Mouse (Mus musculus): Measurements from ENCODE around the gene Cldnd1.

Cldnd1 gene

GRCm38 (mm10) chr16:58709536-58709935, 18.2 kb upstream of the Cldnd1 start:
- no peak for DNase-seq

DNA sequence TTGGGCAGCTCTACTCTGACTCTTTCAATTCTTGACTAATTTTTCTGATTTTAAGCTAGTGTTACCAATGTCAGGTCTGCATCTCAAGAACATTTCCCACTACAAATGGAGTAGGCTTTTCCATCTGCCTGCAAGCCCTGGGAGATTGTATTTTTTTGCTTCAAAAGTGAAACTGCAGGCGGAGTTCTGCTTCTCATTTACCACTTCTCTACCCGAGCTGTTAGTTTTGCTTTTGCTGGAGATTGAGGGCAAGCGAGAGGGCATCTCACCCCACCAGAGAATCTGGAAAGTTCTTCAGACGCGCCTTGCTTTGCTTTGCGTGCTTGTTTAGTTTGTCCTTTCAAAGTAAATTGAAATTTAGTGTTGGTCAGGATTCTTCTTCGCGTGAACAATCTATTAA, 15.5 kb upstream of the Cldnd1 start:
- no peak for DNase-seq

DNA sequence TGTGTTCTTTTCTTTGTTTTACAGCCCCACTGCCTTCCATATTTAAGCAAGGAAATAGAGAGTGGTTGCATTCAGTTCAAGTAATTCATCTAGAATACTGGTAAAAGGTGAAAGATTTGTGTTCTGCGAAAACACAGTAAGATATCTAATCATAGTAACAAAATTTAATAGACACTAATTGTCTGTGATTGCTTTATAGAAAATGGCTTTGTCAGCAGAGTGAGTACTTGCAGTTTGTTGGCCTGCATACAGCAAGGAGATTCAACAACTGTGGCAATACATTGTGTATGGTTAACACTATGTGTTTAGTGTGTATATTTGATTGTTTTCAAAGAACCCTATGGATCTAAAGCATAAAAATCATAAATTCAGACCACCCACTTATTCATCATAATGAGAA, 14.6 kb upstream of the Cldnd1 start:
- DNase-seq = no peak

- DNase-seq = no peak
Measured at GRCm38 (mm10) chr16:58715018-58715417, 12.7 kb upstream of the Cldnd1 start.

- no peak for DNase-seq
Measured at GRCm38 (mm10) chr16:58718666-58719120, 9.0 kb upstream of the Cldnd1 start, which contains the start of gene Gpr15. Gene Gpr15, minus strand, starts transcription at chr16:58719070.

GRCm38 (mm10) chr16:58722292-58722691, 5.4 kb upstream of the Cldnd1 start:
- DNase-seq = no peak

GRCm38 (mm10) chr16:58726680-58727476, 832 bp upstream of the Cldnd1 start:
- no peak for DNase-seq

DNA sequence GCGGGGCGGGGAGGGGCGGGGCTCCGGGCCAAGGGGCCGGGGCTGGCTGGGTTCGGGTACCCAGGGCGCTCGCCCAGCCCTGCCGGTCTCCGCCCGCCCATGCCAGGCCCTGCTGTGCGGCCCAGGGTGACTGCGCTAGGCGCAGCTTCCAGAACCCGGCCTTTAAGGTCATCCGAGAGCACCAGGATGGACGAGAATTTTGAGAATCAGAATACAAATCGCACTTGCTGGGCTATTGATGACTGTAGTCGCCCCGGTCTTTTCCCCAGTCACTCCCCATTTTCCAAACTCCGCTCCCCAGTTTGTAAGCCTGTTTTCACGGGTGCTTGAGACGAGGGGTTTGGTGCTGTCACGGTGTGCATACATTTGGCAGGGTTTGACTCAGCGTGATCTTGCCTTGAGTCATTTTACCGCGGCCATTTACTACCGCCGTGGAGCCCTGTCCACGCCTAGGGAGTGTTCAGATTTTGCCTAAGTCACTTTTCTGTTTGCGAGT, 514 bp downstream of the Cldnd1 start:
- no peak for DNase-seq

GRCm38 (mm10) chr16:58738205-58738604, 10.5 kb downstream of the Cldnd1 start:
- DNase-seq = no peak

GRCm38 (mm10) chr16:58738800-58739199, 11.1 kb downstream of the Cldnd1 start:
- DNase-seq = no peak

GRCm38 (mm10) chr16:58740751-58741150, 13.0 kb downstream of the Cldnd1 start:
- no peak for DNase-seq

DNA sequence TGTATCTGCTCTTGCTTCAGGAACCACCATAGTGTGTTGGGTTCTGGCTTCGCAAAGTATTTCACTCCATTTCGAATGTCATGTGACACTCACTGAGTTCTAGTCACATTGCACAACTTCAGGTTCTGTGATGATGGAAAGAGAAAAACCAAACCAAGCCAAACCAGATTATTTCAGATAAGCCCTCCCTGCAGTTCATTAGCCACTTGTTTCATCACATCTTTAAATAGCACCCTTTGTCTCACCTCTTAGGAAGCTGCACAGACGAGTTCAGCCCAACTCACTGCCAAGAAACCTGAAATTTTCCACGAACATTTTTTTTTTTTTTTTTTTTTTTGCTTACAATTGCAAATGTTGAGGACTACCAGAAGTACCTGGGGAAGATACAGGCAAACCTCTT, 19.0 kb downstream of the Cldnd1 start:
- no peak for DNase-seq

GRCm38 (mm10) chr16:58751314-58751713, 23.6 kb downstream of the Cldnd1 start:
- no peak for DNase-seq

GRCm38 (mm10) chr16:58756191-58756590, 28.5 kb downstream of the Cldnd1 start:
- DNase-seq = no peak

DNA sequence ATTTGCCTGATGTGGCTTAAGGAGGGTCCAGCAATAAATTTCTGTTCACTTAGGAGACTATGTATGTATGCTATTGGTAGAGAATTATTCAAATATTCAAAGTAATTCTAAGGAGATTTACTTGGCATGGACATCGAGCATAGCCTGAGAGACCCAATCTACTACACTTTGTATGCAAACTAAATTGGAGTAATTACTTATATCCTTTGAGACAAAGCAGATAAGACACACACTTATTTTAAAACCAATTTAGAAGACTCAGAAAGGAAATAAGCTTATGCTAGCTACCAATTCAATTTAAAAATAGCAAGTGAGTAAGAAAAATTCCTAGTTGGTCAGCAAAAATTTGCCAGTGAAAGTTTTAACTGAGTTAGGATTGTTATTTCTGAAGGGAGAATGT, 35.4 kb downstream of the Cldnd1 start, which contains the start of gene Olfr172:
Gene Olfr172, minus strand, starts transcription at position 101 of the 400 bp plus-strand sequence.
- no peak for DNase-seq

Measured in kidney, postnatal 36 days (tissue).